Mouse (Mus musculus) kidney, adult 2 months (tissue): Measurements from ENCODE around the gene Gm28230. TPM values are rescaled to one million over a fixed set of nuclear protein-coding genes. Genes with fewer than 3 reads are reported as not detected.

Experiments used
- DNase-seq: peaks from one replicate; pipeline ENCODE4 v3.0.0; 2021
- H3K27ac ChIP-seq: fragments of 200-500 bp; 2 replicates; pipeline ENCODE4 v1.5.1; 2012; ENCODE audit warnings: low read depth, low read length, control low read depth, inconsistent platforms; ENCODE audit not compliant: insufficient read depth
- H3K27me3 ChIP-seq: fragments of 200-500 bp; replicated peaks from 2 replicates; pipeline ENCODE4 v1.6.1; 2012; ENCODE audit warnings: mild to moderate bottlenecking, moderate library complexity, low read length, inconsistent platforms; ENCODE audit not compliant: control insufficient read depth, insufficient read depth
- H3K36me3 ChIP-seq: fragments of 200-500 bp; 2 replicates; pipeline ENCODE4 v1.6.1; 2012; ENCODE audit warnings: mild to moderate bottlenecking, moderate library complexity, low read length, inconsistent platforms; ENCODE audit not compliant: control insufficient read depth, insufficient read depth
- H3K4me1 ChIP-seq: fragments of 200-500 bp; 2 replicates; pipeline ENCODE4 v1.6.1; 2011; ENCODE audit warnings: low read length; ENCODE audit not compliant: control insufficient read depth, insufficient read depth
- H3K4me3 ChIP-seq: fragments of 200-500 bp; 2 replicates; pipeline ENCODE4 v1.5.1; 2011; ENCODE audit warnings: mild to moderate bottlenecking, low read depth, low read length, control low read depth; ENCODE audit not compliant: insufficient read depth
- CTCF ChIP-seq: fragments of 200-500 bp; conservative IDR thresholded peaks from 2 replicates; pipeline ENCODE4 v1.5.1; 2011; ENCODE audit warnings: low read depth, mild to moderate bottlenecking, control low read depth, low read length, moderate library complexity, mixed read lengths; ENCODE audit not compliant: insufficient read depth, insufficient read length
- POLR2A ChIP-seq: fragments of 200-500 bp; IDR thresholded peaks from one replicate; pipeline ENCODE4 v1.6.1; 2011; ENCODE audit warnings: low read depth, low read length, control low read depth
- WGBS: fragments of 180-500 bp; shearing (Covaris S2); methylation state at CpG from one replicate; pipeline ENCODE4 v1.1.7; 2018; 5-methylcytosine and 5-hydroxymethylcytosine counted together
- polyA plus RNA-seq: library from polyadenylated mRNA; depleted of rRNA; stranded (reverse); fragments of >200 nt; gene quantifications from 2 replicates; pipeline ENCODE4 v1.2.3, GENCODE M21; 2012

Gm28230 gene
- polyA plus RNA-seq, 1 experiment = 5.5 TPM

DNA sequence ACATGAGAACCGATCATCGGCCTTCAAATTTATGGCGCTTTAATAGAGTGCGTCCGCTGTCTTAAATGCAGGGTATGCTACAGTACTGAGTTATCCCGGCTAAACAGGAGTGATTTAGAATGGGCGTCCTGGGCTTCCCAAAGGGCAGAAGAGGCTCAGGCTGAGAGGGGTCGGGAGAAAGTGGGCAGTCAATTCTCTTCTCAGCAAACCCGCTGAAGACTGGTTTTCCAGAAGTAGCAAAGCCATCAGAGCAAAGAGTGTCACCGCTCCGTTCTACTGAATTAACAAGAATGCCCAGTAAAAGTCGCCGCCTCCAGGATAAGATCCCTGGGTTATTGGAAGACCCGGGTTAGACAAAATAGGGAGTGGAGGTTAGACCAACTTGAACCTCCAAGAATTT, 13.3 kb downstream of the Gm28230 start:
- 51% methylated on average over 14 of the region's 14 CpGs for WGBS
- Histone ChIP-seq H3K36me3 (no peaks in the 10 kb centered on the region), H3K27ac (no peak overlapping the region), H3K4me3 (peak overlapping the region; percentile 19; the same call in 1 of the 2 replicates), H3K27me3 (no peaks in the 10 kb centered on the region), H3K4me1 (peaks cover 5% of the 10 kb centered on the region; the same call in 1 of the 2 replicates)
- no peak for DNase-seq
- TF ChIP-seq POLR2A = no peak
- TF ChIP-seq CTCF = no peak

DNA sequence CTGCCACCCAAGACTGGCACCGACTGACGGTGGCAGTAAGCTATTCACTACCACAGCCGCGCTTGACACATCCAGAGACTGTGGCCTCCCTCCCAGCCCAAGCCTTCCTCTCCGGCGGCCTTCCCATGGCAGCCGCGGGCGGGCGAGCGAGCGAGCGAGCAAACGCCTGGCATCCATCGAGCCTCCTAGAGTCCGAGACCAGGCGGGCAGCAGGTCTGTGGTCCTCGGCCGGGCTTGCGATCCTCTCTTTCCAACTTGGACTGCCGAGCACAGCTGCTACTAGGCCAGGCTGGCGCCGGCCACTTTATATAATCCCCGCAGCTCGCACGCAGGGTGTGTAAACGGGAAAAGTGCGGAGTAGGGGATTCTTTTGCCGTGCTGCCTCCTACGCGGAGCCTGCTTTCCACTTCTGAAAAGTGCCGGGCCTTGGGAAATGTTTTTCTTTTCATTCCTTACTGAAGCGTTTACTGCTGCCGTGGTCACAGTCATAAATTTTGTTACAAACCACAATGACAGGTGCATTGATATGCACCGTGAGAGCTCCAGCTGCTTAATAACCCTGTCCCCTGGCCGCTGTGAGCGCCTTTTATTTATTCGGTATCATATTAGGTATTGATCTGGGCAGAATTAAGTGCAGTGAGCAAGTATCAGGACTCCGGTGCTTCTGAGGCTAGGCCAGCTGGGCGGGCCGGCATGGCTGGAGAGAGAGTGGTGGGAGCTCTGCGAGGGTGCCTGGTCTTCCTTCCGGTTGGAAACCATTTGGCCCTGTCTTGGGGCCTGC, 14.0 kb downstream of the Gm28230 start:
- peak overlapping the region; percentile 19 for H3K4me3 ChIP-seq
- no peak for TF ChIP-seq POLR2A
- TF ChIP-seq CTCF = no peak
- H3K36me3 ChIP-seq = no peaks in the 10 kb centered on the region
- peaks cover 5% of the 10 kb centered on the region; the same call in 1 of the 2 replicates for H3K4me1 ChIP-seq
- no peaks in the 10 kb centered on the region for H3K27me3 ChIP-seq
- H3K27ac ChIP-seq = no peak overlapping the region
- WGBS = 24% methylated on average over 43 of the region's 43 CpGs
- DNase-seq = no peak

DNA sequence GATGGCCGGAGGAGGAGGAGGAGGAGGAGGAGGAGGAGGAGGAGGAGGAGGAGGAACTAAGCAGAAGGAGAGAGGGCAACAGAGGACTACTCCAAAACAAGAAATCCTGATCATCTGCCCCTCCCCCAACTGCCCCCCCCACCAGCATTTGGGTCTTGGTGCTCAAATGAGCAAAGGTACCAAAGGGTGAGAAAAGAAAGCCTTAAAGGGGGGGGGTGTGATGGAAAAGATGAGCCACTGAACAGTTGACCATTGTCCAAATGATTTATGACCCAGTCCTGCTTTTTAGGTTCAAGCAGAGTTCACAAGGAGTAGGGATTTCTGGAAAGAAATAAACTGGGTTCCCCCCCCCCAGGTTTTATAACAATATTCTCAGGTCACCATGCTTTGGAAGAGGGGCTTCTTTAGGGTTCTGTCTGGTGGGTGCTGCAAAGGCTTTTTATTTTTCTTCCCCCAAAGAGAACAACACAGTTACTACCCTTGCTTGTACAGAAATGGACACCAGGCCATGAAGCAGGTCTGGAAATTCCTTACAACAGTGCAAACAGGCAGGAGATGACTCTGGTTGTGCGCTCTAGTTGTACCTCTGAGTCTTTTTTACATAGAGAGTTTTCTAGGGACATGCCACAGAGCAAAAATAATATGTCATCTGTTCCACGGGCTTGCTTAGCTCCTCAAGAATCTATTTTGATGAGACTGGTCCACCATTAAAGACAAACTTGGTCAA, 14.9 kb downstream of the Gm28230 start:
- H3K27me3 ChIP-seq = no peaks in the 10 kb centered on the region
- no peak overlapping the region for H3K27ac ChIP-seq
- no peak overlapping the region for H3K4me3 ChIP-seq
- peaks cover 5% of the 10 kb centered on the region; the same call in 1 of the 2 replicates for H3K4me1 ChIP-seq
- TF ChIP-seq POLR2A (no peak), CTCF (no peak)
- 91% methylated on average over 2 of the region's 3 CpGs for WGBS
- no peak for DNase-seq
- H3K36me3 ChIP-seq = no peaks in the 10 kb centered on the region

DNA sequence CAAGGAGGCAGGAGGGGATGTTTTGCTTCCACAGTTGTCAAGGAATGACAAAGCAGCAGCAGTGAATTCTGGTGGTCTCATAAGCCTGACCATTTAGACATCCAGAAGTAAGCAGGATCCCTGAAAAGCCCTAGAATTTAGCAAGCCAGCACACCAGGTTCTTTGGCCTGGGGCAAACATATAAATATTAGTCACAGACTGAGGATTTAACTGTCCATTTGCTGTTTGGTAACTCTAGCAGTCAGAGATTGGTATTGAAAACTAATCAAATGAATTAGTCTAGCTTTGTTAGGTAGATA, 15.4 kb downstream of the Gm28230 start:
- Histone ChIP-seq H3K4me1 (peaks cover 5% of the 10 kb centered on the region; the same call in 1 of the 2 replicates), H3K27me3 (no peaks in the 10 kb centered on the region), H3K27ac (no peak overlapping the region), H3K4me3 (no peak overlapping the region), H3K36me3 (no peaks in the 10 kb centered on the region)
- no peak for DNase-seq
- TF ChIP-seq POLR2A (no peak), CTCF (no peak)

DNA sequence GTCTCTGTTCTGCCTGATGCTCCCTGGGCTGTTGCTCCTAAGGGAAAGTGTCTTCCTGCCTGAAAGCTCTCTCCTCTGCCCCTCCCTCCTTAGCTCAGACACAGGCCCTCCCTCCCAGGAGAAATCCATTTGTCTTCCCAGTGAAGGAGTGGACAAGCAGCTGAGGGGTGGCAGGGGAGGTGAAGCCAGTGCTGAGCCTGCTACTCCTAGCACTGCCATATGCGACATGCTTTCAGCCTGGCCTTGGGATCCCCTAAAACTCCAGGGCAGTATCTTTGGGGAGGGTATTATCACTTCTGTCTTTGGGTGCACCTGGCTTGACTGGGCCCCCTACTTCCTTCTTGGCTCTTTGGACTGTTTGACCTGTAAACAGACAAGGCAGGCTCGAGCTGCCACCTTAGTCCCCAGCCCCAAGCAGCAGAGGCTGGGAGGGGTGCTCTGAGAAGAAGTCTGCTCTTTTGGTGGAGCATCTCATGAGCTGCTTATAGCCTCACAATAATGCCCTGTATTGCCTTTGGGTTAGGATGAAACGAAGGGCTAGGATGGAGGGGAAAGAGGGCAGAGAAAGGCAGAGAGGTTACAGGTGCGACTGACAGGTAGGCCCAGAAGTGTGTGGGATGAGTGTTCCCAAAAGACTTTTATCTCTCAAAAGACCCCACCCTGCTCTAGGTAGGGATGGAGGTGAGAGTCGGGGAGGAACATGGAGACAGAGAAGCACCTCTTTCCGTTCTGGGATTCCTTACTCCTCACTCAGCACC, 19.2 kb downstream of the Gm28230 start:
- H3K4me3 ChIP-seq = no peak overlapping the region
- no peaks in the 10 kb centered on the region for H3K36me3 ChIP-seq
- H3K4me1 ChIP-seq = 0 out of 2 replicates have a peak, but pooled peaks cover 3% of the 10 kb centered on the region
- WGBS = 78% methylated on average over 6 of the region's 6 CpGs
- TF ChIP-seq CTCF = no peak
- TF ChIP-seq POLR2A = no peak
- H3K27ac ChIP-seq = no peak overlapping the region
- no peaks in the 10 kb centered on the region for H3K27me3 ChIP-seq
- DNase-seq = no peak

DNA sequence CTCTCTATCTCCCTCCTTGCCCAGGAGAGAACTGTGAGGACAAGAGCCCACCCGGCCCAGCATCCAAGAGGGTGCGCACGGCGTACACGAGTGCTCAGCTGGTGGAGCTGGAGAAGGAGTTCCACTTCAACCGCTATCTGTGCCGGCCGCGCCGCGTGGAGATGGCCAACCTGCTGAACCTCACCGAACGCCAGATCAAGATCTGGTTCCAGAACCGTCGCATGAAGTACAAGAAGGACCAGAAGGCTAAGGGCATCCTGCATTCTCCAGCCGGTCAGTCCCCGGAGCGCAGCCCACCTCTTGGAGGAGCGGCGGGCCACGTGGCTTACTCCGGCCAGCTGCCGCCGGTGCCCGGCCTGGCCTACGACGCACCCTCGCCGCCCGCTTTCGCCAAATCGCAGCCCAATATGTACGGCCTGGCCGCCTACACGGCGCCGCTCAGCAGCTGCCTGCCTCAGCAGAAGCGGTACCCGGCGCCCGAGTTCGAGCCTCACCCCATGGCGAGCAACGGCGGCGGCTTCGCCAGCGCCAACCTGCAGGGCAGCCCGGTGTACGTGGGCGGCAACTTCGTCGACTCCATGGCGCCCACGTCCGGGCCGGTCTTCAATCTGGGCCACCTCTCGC, 19.9 kb downstream of the Gm28230 start:
- no peak for DNase-seq
- Histone ChIP-seq H3K36me3 (no peaks in the 10 kb centered on the region), H3K27ac (no peak overlapping the region), H3K4me1 (0 out of 2 replicates have a peak, but pooled peaks cover 3% of the 10 kb centered on the region), H3K4me3 (no peak overlapping the region; the same call in 1 of the 2 replicates), H3K27me3 (no peaks in the 10 kb centered on the region)
- TF ChIP-seq CTCF (no peak), POLR2A (no peak)
- WGBS = 58% methylated on average over 58 of the region's 58 CpGs
